Mouse (Mus musculus): ENCODE results near the gene Ptpn23. TPM values are rescaled to one million over a fixed set of nuclear protein-coding genes. Genes with fewer than 3 reads are reported as not detected.
"Not testable (repeated sequence)": the region's sequence is repeated elsewhere in the genome, so short reads cannot be mapped to it uniquely, and the experiment has no call there.

Ptpn23 gene
- total RNA-seq (2015; ENCODE audit: low replicate concordance) = 2.1 and 6.1 TPM in 2 replicates
- 2.6 and 3.7 TPM in 2 replicates for total RNA-seq (2017; ENCODE audit: low replicate concordance)

DNA sequence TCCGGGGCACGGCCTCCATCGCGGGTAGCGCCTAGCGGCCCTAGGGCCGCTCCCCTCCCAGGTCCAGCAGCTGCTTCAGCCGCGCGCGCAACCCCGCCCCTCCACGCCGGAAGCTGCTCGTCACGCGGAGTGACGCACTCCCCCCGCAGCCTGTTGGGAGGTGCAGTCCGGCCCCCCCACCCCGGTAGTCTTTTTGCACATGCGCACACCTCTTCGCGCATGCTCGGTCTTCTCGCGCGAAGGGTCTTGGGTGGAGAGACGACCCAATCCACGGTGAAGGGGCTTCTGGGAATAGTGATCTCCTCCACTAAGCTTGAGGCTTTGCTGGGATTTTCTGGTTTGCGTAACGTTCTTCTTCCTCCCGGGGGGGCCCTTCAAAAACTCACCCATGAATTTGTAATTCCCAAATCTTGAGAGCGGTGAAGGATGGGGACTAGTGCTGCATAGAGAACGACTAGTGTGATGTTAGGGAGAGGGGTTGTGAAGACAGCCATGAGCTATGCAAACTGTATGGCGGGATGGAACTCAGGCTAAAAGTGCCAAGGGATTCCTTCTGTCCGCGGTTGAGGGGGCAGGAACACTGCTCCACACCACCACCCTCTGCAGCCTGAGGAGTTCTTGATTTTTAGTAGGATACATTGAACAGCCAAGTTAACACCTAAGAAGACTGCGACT is at the start of gene Ptpn23:
Gene Ptpn23, minus strand, starts transcription at position 115 of the 675 bp plus-strand sequence.
- ATAC-seq (replicated peaks; ENCODE audit: low FRiP score, poor library complexity, severe bottlenecking) = peak; percentile 99

DNA sequence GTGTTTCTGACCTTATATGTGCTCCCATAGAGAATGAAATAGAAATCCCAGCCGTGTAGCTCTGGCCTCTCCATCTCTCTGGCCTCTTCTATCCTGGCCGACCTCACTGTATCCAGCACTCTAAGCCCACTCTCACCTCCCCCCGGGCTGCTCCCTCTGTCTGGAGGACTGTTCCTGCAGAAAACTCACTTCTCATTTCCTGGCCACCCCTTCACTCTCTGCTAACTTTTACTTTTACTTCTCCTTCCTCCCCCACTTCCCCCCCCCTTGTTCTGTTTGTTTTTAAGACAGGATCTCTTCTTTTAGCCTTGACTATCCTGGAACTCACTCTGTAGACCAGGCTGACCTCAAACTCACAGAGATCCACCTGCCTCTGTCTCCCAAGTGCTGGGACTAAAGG is 44.5 kb upstream of the Ptpn23 start:
- no peak for ATAC-seq (replicated peaks; ENCODE audit: low FRiP score, poor library complexity, severe bottlenecking)

DNA sequence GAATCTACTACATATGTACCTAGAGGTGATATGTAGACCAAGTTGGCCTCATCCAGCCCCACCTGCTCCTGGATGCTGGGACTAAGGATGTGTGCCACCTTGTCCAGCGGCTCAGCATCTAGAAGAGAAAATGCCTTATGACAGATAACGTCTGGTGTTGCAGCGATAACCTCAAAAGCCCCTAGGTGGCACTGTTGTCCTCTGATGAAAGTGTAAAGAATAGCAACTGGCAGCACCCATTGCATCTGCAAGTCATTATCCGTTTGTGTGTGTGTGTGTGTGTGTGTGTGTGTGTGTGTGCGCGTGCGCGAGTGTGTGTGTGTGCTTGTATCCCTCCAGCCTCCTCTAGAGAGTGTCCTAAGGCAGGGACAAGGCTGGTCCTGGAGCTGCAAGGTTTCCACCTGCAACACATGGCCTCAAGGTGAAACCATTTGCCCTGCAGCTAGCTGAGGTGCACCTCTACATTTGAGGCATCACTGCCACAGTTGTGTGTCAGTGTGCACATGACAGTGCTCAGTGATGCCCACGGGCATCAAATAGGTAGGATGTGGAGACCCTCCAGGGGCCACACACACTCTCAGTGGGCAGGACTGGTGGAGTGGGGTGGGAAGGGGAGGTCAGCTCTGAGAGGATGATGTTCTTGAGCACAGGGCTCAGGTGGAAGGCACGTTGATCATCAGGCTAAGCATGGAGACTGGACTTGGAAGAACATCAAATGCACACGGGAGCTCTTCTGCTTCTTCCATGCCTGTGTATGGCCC is 41.0 kb upstream of the Ptpn23 start:
- ATAC-seq (replicated peaks; ENCODE audit: low FRiP score, poor library complexity, severe bottlenecking) = peak; percentile 77

- ATAC-seq (replicated peaks; ENCODE audit: low FRiP score, poor library complexity, severe bottlenecking) = no peak
These were observed 40.3 kb upstream of the Ptpn23 start for GRCm38 (mm10) chr9:110448356-110448755.

- ATAC-seq (replicated peaks; ENCODE audit: low FRiP score, poor library complexity, severe bottlenecking) = no peak
These were observed 32.5 kb upstream of the Ptpn23 start for GRCm38 (mm10) chr9:110440559-110440958.

DNA sequence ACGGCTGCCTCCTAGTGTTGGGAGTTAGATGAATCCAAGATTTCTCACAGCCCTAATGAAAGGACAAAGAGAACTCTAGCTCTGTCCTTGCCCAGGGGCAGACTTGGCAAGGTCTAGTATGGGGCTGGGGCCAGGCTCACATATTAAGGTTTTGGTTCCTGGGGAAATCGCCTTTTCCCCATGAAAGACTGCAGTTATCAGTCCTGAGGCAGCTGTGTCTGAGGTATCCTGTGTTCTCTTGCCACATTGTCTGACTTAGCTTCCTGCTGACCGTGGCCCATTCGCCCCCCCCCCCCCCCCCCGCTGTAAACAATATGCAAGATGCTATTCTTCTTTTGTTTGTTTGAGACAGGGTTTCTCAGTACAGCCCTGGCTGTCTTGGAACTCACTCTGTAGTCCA is 32.0 kb upstream of the Ptpn23 start:
- ATAC-seq (replicated peaks; ENCODE audit: low FRiP score, poor library complexity, severe bottlenecking) = no peak

- no peak for ATAC-seq (replicated peaks; ENCODE audit: low FRiP score, poor library complexity, severe bottlenecking)
These were observed 28.0 kb upstream of the Ptpn23 start for GRCm38 (mm10) chr9:110436041-110436440.

GRCm38 (mm10) chr9:110433045-110433444 is 25.0 kb upstream of the Ptpn23 start:
- no peak for ATAC-seq (replicated peaks; ENCODE audit: low FRiP score, poor library complexity, severe bottlenecking)

- no peak for ATAC-seq (replicated peaks; ENCODE audit: low FRiP score, poor library complexity, severe bottlenecking)
These were observed 23.2 kb upstream of the Ptpn23 start for GRCm38 (mm10) chr9:110431241-110431640.

GRCm38 (mm10) chr9:110419511-110420112 is 11.6 kb upstream of the Ptpn23 start, which contains the start of gene Ngp:
Ngp (plus strand) TSS chr9:110419747.
- no peak for ATAC-seq (replicated peaks; ENCODE audit: low FRiP score, poor library complexity, severe bottlenecking)

- ATAC-seq (replicated peaks; ENCODE audit: low FRiP score, poor library complexity, severe bottlenecking) = no peak
These were observed 5.8 kb upstream of the Ptpn23 start for GRCm38 (mm10) chr9:110413785-110414184.

- no peak for ATAC-seq (replicated peaks; ENCODE audit: low FRiP score, poor library complexity, severe bottlenecking)
These were observed 4.9 kb upstream of the Ptpn23 start for GRCm38 (mm10) chr9:110412926-110413325.

DNA sequence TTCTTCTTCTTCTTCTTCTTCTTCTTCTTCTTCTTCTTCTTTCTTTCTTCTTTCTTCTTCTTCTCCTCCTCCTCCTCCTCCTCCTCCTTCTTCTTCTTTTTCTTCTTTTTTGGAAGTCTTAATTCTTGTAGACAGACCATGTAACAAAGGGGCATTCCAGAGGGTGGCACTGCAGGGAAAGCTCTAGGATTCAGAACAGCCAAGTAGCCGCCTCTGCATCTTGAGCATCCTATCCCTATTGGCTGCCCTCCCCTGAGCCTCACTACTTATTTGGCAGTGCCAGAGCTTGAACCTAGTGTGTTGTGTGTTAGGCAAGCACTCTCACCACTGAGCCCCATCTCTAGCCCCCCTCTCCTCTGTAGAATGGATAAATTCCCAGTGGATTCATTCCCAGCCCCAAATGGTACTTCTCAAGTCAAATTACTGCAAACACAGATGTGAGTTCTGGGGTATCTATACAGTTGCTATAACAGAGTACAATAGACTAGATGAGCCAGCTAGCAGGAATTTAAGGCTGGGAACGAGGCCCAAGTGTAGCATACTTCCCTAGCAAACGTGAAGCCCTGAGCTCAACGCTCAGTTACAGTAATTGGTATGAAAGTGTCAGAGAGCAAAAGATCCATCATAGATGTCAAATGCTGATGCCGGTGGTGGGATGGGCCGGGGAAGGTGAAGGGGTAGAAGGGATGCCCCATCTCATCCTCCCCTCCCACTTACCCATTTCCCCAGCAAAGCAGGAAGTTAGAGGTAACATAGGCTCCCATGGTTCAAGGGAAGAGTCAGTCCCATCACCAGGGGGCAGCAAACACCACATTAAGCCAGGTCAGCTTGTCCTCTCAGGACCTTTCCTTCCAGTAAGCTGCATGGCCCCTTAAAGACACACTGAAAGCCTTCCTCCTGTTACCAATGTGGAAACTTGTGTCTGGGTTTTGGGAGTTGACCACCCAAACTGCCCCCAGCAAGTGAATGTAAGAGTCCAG is 3.2 kb upstream of the Ptpn23 start:
- 0 out of 2 replicates have a peak, but pooled peaks have one; percentile 30 for ATAC-seq (replicated peaks; ENCODE audit: low FRiP score, poor library complexity, severe bottlenecking)

- ATAC-seq (replicated peaks; ENCODE audit: low FRiP score, poor library complexity, severe bottlenecking) = peak; percentile 39
These were observed 508 bp downstream of the Ptpn23 start for GRCm38 (mm10) chr9:110407311-110408098.

DNA sequence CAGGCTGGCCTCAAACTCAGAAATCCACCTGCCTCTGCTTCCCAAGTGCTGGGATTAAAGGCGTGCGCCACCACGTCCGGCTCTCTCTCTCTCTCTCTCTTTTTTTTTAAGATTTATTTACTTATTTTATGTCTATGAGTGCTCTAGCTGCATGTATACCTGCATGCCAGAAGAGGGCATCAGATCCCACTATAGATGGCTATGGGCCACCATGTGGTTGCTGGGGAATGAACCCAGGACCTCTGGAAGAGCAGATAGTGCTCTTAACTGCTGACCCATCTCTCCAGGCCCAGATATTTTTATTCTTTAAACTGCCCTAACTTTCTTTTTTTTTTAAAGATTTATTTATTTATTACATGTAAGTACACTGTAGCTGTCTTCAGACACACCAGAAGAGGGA is 4.8 kb downstream of the Ptpn23 start:
- not testable (repeated sequence) for ATAC-seq (replicated peaks; ENCODE audit: low FRiP score, poor library complexity, severe bottlenecking)

DNA sequence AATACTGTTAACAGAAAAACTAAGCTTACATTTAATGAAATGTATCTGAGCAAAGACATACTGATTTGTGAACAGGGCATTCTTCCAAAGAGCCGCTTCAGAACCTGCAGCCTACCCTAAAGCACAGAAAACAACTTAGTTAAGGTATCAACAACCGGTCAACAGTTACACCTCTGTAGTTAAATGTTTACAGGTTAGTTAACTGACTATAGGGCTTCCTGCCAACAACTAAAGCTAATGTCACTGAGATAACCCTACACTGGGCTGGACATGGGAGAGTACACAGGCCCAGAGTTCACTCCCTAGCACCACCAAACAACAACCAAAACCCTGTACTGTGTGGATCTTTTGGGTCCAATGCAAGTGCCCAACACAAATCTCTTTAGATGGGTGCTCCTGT is 5.3 kb downstream of the Ptpn23 start:
- ATAC-seq (replicated peaks; ENCODE audit: low FRiP score, poor library complexity, severe bottlenecking) = no peak

- no peak for ATAC-seq (replicated peaks; ENCODE audit: low FRiP score, poor library complexity, severe bottlenecking)
These were observed 7.4 kb downstream of the Ptpn23 start for GRCm38 (mm10) chr9:110400650-110401049.

- ATAC-seq (replicated peaks; ENCODE audit: low FRiP score, poor library complexity, severe bottlenecking) = no peak
These were observed 14.7 kb downstream of the Ptpn23 start for GRCm38 (mm10) chr9:110393295-110393694.

DNA sequence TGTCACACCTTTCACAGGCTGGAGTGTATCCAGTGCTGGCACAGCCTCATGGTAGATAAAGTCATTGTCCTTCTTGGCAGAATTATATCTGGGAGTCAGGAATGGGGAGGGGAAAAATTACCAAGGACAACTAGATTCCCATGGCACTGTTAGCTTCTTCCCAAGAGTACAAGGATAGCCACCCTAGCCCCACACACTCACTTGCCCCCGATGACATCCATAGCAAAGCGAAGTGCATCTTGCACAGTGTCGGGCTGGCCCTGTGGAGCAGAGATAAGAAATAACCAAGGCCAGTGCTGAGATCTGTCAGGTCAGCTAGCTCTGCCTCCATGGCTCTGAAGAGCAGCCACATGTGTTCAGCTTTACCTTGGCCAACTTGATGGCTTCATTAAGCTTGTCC is 17.2 kb downstream of the Ptpn23 start:
- no peak for ATAC-seq (replicated peaks; ENCODE audit: low FRiP score, poor library complexity, severe bottlenecking)

All from erythroid progenitor cell, adult 5-6 weeks (primary cell).